ENCODE assay signal across 28 mouse cellular contexts in the genomic region with DNA sequence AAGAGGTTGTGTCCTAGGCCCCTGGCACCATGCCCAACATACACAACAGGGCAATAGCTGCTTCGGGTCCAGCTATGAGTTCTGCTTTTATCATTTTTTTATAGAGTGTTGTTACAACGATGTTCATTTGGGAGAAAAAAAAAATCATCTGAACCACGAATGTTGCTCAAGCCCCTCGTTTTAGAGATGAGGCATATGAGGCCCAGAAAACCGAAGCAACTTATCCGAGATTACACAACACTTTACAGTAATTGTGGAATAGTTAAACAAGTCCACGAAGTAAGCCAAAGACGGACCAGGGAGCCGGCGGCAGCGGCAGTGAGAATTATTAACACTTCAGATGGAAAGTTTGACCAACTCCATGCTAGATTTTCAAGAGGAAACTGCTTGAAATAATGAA. TPM values are rescaled to one million over a fixed set of nuclear protein-coding genes. Genes with fewer than 3 reads are reported as not detected.
DNase-seq lines count a peak whose midpoint lies in the region; ATAC-seq and TF ChIP-seq lines count a peak whose summit lies in the region.
"Had no signal": no experiment of that assay in that cellular context is flagged by ENCODE, and none has a peak within 500 bp of the region (broad histone marks: within the 10 kb centered on the region; RNA-seq: fewer than 3 reads in every experiment).

No protein-coding gene starts in this region.

- H3K27ac ChIP-seq in lung, embryonic 14.5 days (ENCODE audit: low read depth): peak overlapping the region; percentile 85; the same call in 1 of the 2 replicates
- 0 out of 2 replicates have a peak overlapping the region, but pooled peaks have one; percentile 65 for H3K27ac ChIP-seq in lung, postnatal 0 days (ENCODE audit: low read length)
- peak overlapping the region; percentile 77; the same call in 1 of the 2 replicates for H3K27ac ChIP-seq in limb, embryonic 10.5 days
- H3K27ac ChIP-seq in left cerebral cortex, adult 2 months: no peak overlapping the region
- H3K27ac ChIP-seq: gastrocnemius, adult 2 months; heart, embryonic 15.5 days had no signal

- peak; percentile 15; the same call in 1 of the 2 replicates for TF ChIP-seq EP300 in lung, postnatal 0 days (IDR thresholded peaks at IDR 0.05)

- no peak for TF ChIP-seq CTCF in lung, embryonic 14.5 days (IDR thresholded peaks at IDR 0.05; ENCODE audit: low read depth)
- no peak for TF ChIP-seq CTCF in lung, postnatal 0 days (IDR thresholded peaks at IDR 0.05)
- no peak for TF ChIP-seq CTCF in left cerebral cortex, adult 2 months (IDR thresholded peaks at IDR 0.05)

- H3K9me3 ChIP-seq in lung, embryonic 14.5 days (ENCODE audit: low read depth, low read length): no peaks in the 10 kb centered on the region
- H3K9me3 ChIP-seq in lung, postnatal 0 days (ENCODE audit: low read length): no peaks in the 10 kb centered on the region
- no peaks in the 10 kb centered on the region for H3K9me3 ChIP-seq in limb, embryonic 10.5 days (replicated peaks)
- H3K9me3 ChIP-seq: forebrain, embryonic 10.5 days; forebrain, embryonic 13.5 days; G1E; heart, embryonic 12.5 days; heart, embryonic 15.5 days; hindbrain, embryonic 10.5 days; hindbrain, embryonic 13.5 days had no signal

- intact Hi-C loops in left cerebral cortex, adult 2 months (cut with DNase I): no loop called here

- peak; percentile 57 for DNase-seq in lung, embryonic 14.5 days
- DNase-seq in lung, postnatal 14 days: no peak
- DNase-seq in lung, postnatal 0 days (ENCODE audit: low spot score): peak; percentile 84
- no peak for DNase-seq in lung, postnatal 25 days (ENCODE audit: low spot score)
- DNase-seq in limb, embryonic 10.5 days (ENCODE audit: low spot score): no peak
- DNase-seq in left cerebral cortex, adult 2 months (ENCODE audit: extremely low spot score in 1 of 2, low spot score in 2 of 2): no peak
- no peak for DNase-seq in thymus, postnatal 25 days
- DNase-seq: adrenal gland, postnatal 10 days; adrenal gland, postnatal 36 days; B cell, adult 2 months; cerebellum, adult 18-20 months; cerebellum, adult 9-10 months; cerebellum, postnatal 14 days; forebrain, postnatal 0 days; gastrocnemius, adult 2 months; gastrocnemius, postnatal 14 days; heart, adult 18-20 months; heart, postnatal 10 days; heart, postnatal 36 days had no signal

- 60% methylated on average over 11 of the region's 11 CpGs for WGBS in lung, embryonic 14.5 days
- WGBS in lung, postnatal 0 days: 29% methylated on average over 11 of the region's 11 CpGs
- 95% methylated on average over 11 of the region's 11 CpGs for WGBS in limb, embryonic 10.5 days

- H3K9ac ChIP-seq in lung, embryonic 14.5 days: no peak overlapping the region
- H3K9ac ChIP-seq in lung, postnatal 0 days (replicated peaks; ENCODE audit: low read depth): no peak overlapping the region
- H3K9ac ChIP-seq: forebrain, embryonic 13.5 days; heart, embryonic 12.5 days; heart, embryonic 15.5 days; hindbrain, embryonic 13.5 days had no signal

- ATAC-seq in lung, embryonic 14.5 days (ENCODE audit: insufficient read depth): peak; percentile 19; the same call in 1 of the 2 replicates
- ATAC-seq in lung, postnatal 0 days: peak; percentile 50
- ATAC-seq: Patski had no signal

- peaks cover 10% of the 10 kb centered on the region; the same call in 1 of the 2 replicates for H3K4me1 ChIP-seq in lung, embryonic 14.5 days (ENCODE audit: insufficient read depth)
- H3K4me1 ChIP-seq in lung, postnatal 0 days (ENCODE audit: insufficient read depth, low read depth, low read length): no peaks in the 10 kb centered on the region
- peaks cover 14% of the 10 kb centered on the region for H3K4me1 ChIP-seq in limb, embryonic 10.5 days
- H3K4me1 ChIP-seq: heart, embryonic 12.5 days had no signal

- no peaks in the 10 kb centered on the region for H3K27me3 ChIP-seq in lung, embryonic 14.5 days (ENCODE audit: insufficient read depth, low read length)
- H3K27me3 ChIP-seq in lung, postnatal 0 days (replicated peaks; ENCODE audit: insufficient read depth, low read length): no peaks in the 10 kb centered on the region
- peaks cover 7% of the 10 kb centered on the region; the same call in 1 of the 2 replicates for H3K27me3 ChIP-seq in limb, embryonic 10.5 days (ENCODE audit: low read depth, poor library complexity, severe bottlenecking)
- H3K27me3 ChIP-seq: CH12.LX; forebrain, embryonic 13.5 days; heart, embryonic 12.5 days; heart, embryonic 15.5 days; Patski had no signal

- H3K4me3 ChIP-seq in lung, embryonic 14.5 days (ENCODE audit: low read depth, low read length): no peak overlapping the region
- no peak overlapping the region for H3K4me3 ChIP-seq in lung, postnatal 0 days (ENCODE audit: low read depth, low read length)
- no peak overlapping the region for H3K4me3 ChIP-seq in limb, embryonic 10.5 days
- H3K4me3 ChIP-seq in left cerebral cortex, adult 2 months: no peak overlapping the region
- H3K4me3 ChIP-seq: forebrain, embryonic 10.5 days; forebrain, embryonic 13.5 days; gastrocnemius, adult 2 months; heart, embryonic 12.5 days; heart, embryonic 15.5 days; hindbrain, embryonic 10.5 days; hindbrain, embryonic 13.5 days had no signal

- H3K36me3 ChIP-seq in lung, embryonic 14.5 days (ENCODE audit: insufficient read depth): no peaks in the 10 kb centered on the region
- H3K36me3 ChIP-seq in lung, postnatal 0 days (ENCODE audit: insufficient read depth, low read length): no peaks in the 10 kb centered on the region
- H3K36me3 ChIP-seq in limb, embryonic 10.5 days: no peaks in the 10 kb centered on the region
- H3K36me3 ChIP-seq: forebrain, embryonic 10.5 days; G1E; heart, embryonic 12.5 days; heart, embryonic 15.5 days; hindbrain, embryonic 10.5 days; hindbrain, embryonic 13.5 days had no signal

- H3K4me2 ChIP-seq in lung, embryonic 14.5 days: no peak overlapping the region
- H3K4me2 ChIP-seq in lung, postnatal 0 days (replicated peaks; ENCODE audit: low read depth, low read length): no peak overlapping the region
- H3K4me2 ChIP-seq: forebrain, embryonic 13.5 days; heart, embryonic 12.5 days; heart, embryonic 15.5 days; hindbrain, embryonic 13.5 days had no signal

RNA-seq across cellular contexts. Expression of gene Ptgfrn, which starts 7.7 kb away (rescaled TPM):
- polyA plus RNA-seq in lung, embryonic 14.5 days (2014; fragmentation: Nextera tagmentation; extraction: Ambion mirVana): 7.5 and 7.9 TPM in 2 replicates
- polyA plus RNA-seq in lung, postnatal 0 days (2015; fragmentation: Nextera tagmentation; extraction: Ambion mirVana): 10.2 and 10.5 TPM in 2 replicates
- 3.4 and 4.0 TPM in 2 replicates for polyA plus RNA-seq in limb, embryonic 10.5 days (2016; fragmentation: Nextera tagmentation; extraction: Ambion mirVana)
- 10 to 100 TPM; 39.7 to 40.7 TPM for total RNA-seq in left cerebral cortex, adult 2 months (2021)
- total RNA-seq: CH12.LX had no signal
- polyA plus RNA-seq: G1E had no signal

Comparison
In these comparisons a context has a peak if more than half of its experiments do, and no peak if none do; other contexts are left out.
1. DNase-seq: peak in lung, embryonic 14.5 days (single experiment) and lung, postnatal 0 days (single experiment); none in lung, postnatal 14 days (single experiment), lung, postnatal 25 days (single experiment), limb, embryonic 10.5 days (single experiment), left cerebral cortex, adult 2 months (0 of 2) and thymus, postnatal 25 days (single experiment).